Mouse (Mus musculus) layer of hippocampus, postnatal 25 days (tissue): ENCODE data around the gene Gps2. TPM values are rescaled to one million over a fixed set of nuclear protein-coding genes. Genes with fewer than 3 reads are reported as not detected.
A peak's percentile ranks its signal among the peaks of the same experiment; 100 is the strongest.

ENCODE experiments used
- DNase-seq, 2 experiments: peaks; one replicate each; pipeline ENCODE4 v3.0.0; 2022; ENCODE audit warnings: mixed read lengths in 2 of 2, low spot score in 1 of 2; ENCODE audit errors: extremely low spot score in 1 of 2
- total RNA-seq, 2 experiments: library from RNA; stranded (reverse); gene quantifications; 2 replicates each; pipeline ENCODE4 v1.2.3; 2021

Gps2 gene
- total RNA-seq, 2 experiments from 2014 or later: 26.8 to 32.6 TPM

GRCm38 (mm10) chr11:69884663-69885062 lies 29.0 kb upstream of the Gps2 start:
- DNase-seq: no peak

- no peak for DNase-seq
Observed at GRCm38 (mm10) chr11:69886907-69887635, 26.6 kb upstream of the Gps2 start.

GRCm38 (mm10) chr11:69891482-69891881 lies 22.2 kb upstream of the Gps2 start:
- DNase-seq: peak in 1 of 2 experiments; percentile 34

GRCm38 (mm10) chr11:69894671-69895070 lies 19.0 kb upstream of the Gps2 start:
- DNase-seq: no peak

- no peak for DNase-seq
Observed at GRCm38 (mm10) chr11:69895291-69895690, 18.4 kb upstream of the Gps2 start, which contains the start of gene Acap1. TSS of gene Acap1 (minus strand) at chr11:69895539.

GRCm38 (mm10) chr11:69899870-69900269 lies 13.8 kb upstream of the Gps2 start:
- DNase-seq: no peak

GRCm38 (mm10) chr11:69900471-69901405 lies 12.9 kb upstream of the Gps2 start, which contains the start of the genes 2810408A11Rik and Neurl4:
TSS of gene 2810408A11Rik (minus strand) at chr11:69900987.
TSS of gene Neurl4 (plus strand) at chr11:69901072.
- peak; percentile 66 to 69 for DNase-seq

- DNase-seq: peak; percentile 80 to 91
Observed at GRCm38 (mm10) chr11:69901406-69901846, 12.3 kb upstream of the Gps2 start.

GRCm38 (mm10) chr11:69901993-69902392 lies 11.7 kb upstream of the Gps2 start:
- no peak for DNase-seq

- DNase-seq: no peak
Observed at GRCm38 (mm10) chr11:69902972-69903371, 10.7 kb upstream of the Gps2 start.

GRCm38 (mm10) chr11:69904311-69904710 lies 9.4 kb upstream of the Gps2 start:
- DNase-seq: no peak

GRCm38 (mm10) chr11:69908645-69909044 lies 5.0 kb upstream of the Gps2 start:
- DNase-seq: no peak

GRCm38 (mm10) chr11:69909174-69909573 lies 4.5 kb upstream of the Gps2 start:
- DNase-seq: no peak

GRCm38 (mm10) chr11:69910177-69910576 lies 3.5 kb upstream of the Gps2 start:
- DNase-seq: no peak

- no peak for DNase-seq
Observed at GRCm38 (mm10) chr11:69910781-69911560, 2.7 kb upstream of the Gps2 start.

- no peak for DNase-seq
Observed at GRCm38 (mm10) chr11:69911701-69912100, 2.0 kb upstream of the Gps2 start.

GRCm38 (mm10) chr11:69912716-69913530 lies 765 bp upstream of the Gps2 start:
- DNase-seq: no peak

GRCm38 (mm10) chr11:69914372-69914764 lies 680 bp downstream of the Gps2 start:
- no peak for DNase-seq

GRCm38 (mm10) chr11:69914917-69915430 lies 1.3 kb downstream of the Gps2 start:
- DNase-seq: no peak
